Mouse (Mus musculus) left cerebral cortex, adult 8-10 months (tissue): Measurements from ENCODE around the gene AF067061. TPM values are rescaled to one million over a fixed set of nuclear protein-coding genes. Genes with fewer than 3 reads are reported as not detected.

Source experiments
- total RNA-seq, 4 experiments: library from RNA; stranded (reverse); gene quantifications; 2 replicates each; pipeline ENCODE4 v1.2.4; 2022

AF067061 gene
- total RNA-seq, 4 experiments from 2014 or later: not detected

Other genes starting within 250 kb of the AF067061 start
- not detected for gene Gm36079, start 236.1 kb upstream of the AF067061 start, total RNA-seq
- not detected for gene Gm21188, start 210.9 kb upstream of the AF067061 start, total RNA-seq
- gene Gm20767, start 122.9 kb upstream of the AF067061 start, total RNA-seq: not detected
- not detected for gene Gm21818, start 90.7 kb upstream of the AF067061 start, total RNA-seq
- gene Gm21762, start 47.2 kb upstream of the AF067061 start, total RNA-seq: not detected
- gene Gm21731, start 24.0 kb upstream of the AF067061 start, total RNA-seq: not detected
- not detected for gene BC147527, start 37.3 kb downstream of the AF067061 start, total RNA-seq
- not detected for gene Tcstv3, start 53.8 kb downstream of the AF067061 start, total RNA-seq